In genomic region chr4:131381063-131381462, GRCm38 (mm10) we compare ENCODE assay signal across 19 mouse cellular contexts.
DNase-seq lines count a peak whose midpoint lies in the region; ATAC-seq and TF ChIP-seq lines count a peak whose summit lies in the region.
"Had no signal": no experiment of that assay in that cellular context is flagged by ENCODE, and none has a peak within 500 bp of the region (broad histone marks: within the 10 kb centered on the region; RNA-seq: fewer than 3 reads in every experiment).

No protein-coding gene starts in this region.

- DNase-seq in embryonic facial prominence, embryonic 10.5 days (ENCODE audit: low spot score) = no peak
- DNase-seq in heart, postnatal 0 days (ENCODE audit: low spot score) = no peak
- DNase-seq in heart, postnatal 36 days = no peak
- peak; percentile 9 for DNase-seq in right cerebral cortex, postnatal 25 days
- DNase-seq in right cerebral cortex, postnatal 36 days (ENCODE audit: low spot score in 2 of 2) = no peak
- DNase-seq in left cerebral cortex, adult 8-10 months (ENCODE audit: low spot score in 2 of 2) = no peak
- DNase-seq: cerebellum, adult 11 months; cerebellum, postnatal 36 days; gastrocnemius, postnatal 25 days; lung, adult 2 months; lung, postnatal 4 days; thymus, postnatal 14 days had no signal

- peaks cover 21% of the 10 kb centered on the region for H3K4me1 ChIP-seq in embryonic facial prominence, embryonic 12.5 days
- H3K4me1 ChIP-seq in embryonic facial prominence, embryonic 10.5 days = peaks cover 24% of the 10 kb centered on the region
- H3K4me1 ChIP-seq in heart, postnatal 0 days (ENCODE audit: control insufficient read depth, insufficient read depth) = peaks cover 12% of the 10 kb centered on the region
- H3K4me1 ChIP-seq in midbrain, embryonic 13.5 days (replicated peaks) = peaks cover 4% of the 10 kb centered on the region; the same call in 1 of the 2 replicates
- H3K4me1 ChIP-seq: midbrain, embryonic 12.5 days had no signal

- no peak for ATAC-seq in embryonic facial prominence, embryonic 12.5 days (ENCODE audit: insufficient number of reproducible peaks, insufficient read depth, low FRiP score, low TSS enrichment)
- peak; percentile 67 for ATAC-seq in heart, postnatal 0 days (ENCODE audit: insufficient read depth, low read depth)
- no peak for ATAC-seq in midbrain, embryonic 13.5 days
- ATAC-seq: activated CD4-positive, CD25-positive, alpha-beta regulatory T cell, adult 4 months had no signal

- intact Hi-C loops in heart, postnatal 36 days (cut with DNase I) = no loop called here

- H3K4me3 ChIP-seq in embryonic facial prominence, embryonic 12.5 days = no peak overlapping the region
- H3K4me3 ChIP-seq in embryonic facial prominence, embryonic 10.5 days = no peak overlapping the region
- no peak overlapping the region for H3K4me3 ChIP-seq in heart, postnatal 0 days (ENCODE audit: low read depth, low read length)
- H3K4me3 ChIP-seq in midbrain, embryonic 13.5 days (replicated peaks) = no peak overlapping the region
- H3K4me3 ChIP-seq: forebrain, embryonic 10.5 days; hindbrain, embryonic 12.5 days; midbrain, embryonic 12.5 days had no signal

- TF ChIP-seq CTCF in heart, postnatal 0 days (IDR thresholded peaks at IDR 0.05; ENCODE audit: low read depth) = no peak

- 41% methylated on average over 9 of the region's 9 CpGs for WGBS in embryonic facial prominence, embryonic 12.5 days
- 69% methylated on average over 9 of the region's 9 CpGs for WGBS in embryonic facial prominence, embryonic 10.5 days
- WGBS in heart, postnatal 0 days = 14% methylated on average over 9 of the region's 9 CpGs
- 77% methylated on average over 9 of the region's 9 CpGs for WGBS in midbrain, embryonic 13.5 days

- no peaks in the 10 kb centered on the region for H3K36me3 ChIP-seq in embryonic facial prominence, embryonic 12.5 days
- no peaks in the 10 kb centered on the region for H3K36me3 ChIP-seq in embryonic facial prominence, embryonic 10.5 days (replicated peaks)
- H3K36me3 ChIP-seq in heart, postnatal 0 days (replicated peaks; ENCODE audit: control insufficient read depth, insufficient read depth, low read length) = no peaks in the 10 kb centered on the region
- no peaks in the 10 kb centered on the region for H3K36me3 ChIP-seq in midbrain, embryonic 13.5 days
- H3K36me3 ChIP-seq: forebrain, embryonic 10.5 days; hindbrain, embryonic 12.5 days; midbrain, embryonic 12.5 days had no signal

- no peak for TF ChIP-seq EP300 in heart, postnatal 0 days (IDR thresholded peaks at IDR 0.05; ENCODE audit: low read depth)

- H3K9me3 ChIP-seq in embryonic facial prominence, embryonic 12.5 days = no peaks in the 10 kb centered on the region
- no peaks in the 10 kb centered on the region for H3K9me3 ChIP-seq in embryonic facial prominence, embryonic 10.5 days
- no peaks in the 10 kb centered on the region for H3K9me3 ChIP-seq in heart, postnatal 0 days (replicated peaks; ENCODE audit: control insufficient read depth, low read length)
- H3K9me3 ChIP-seq in midbrain, embryonic 13.5 days = no peaks in the 10 kb centered on the region
- H3K9me3 ChIP-seq: forebrain, embryonic 10.5 days; hindbrain, embryonic 12.5 days; midbrain, embryonic 12.5 days had no signal

- no peak overlapping the region for H3K9ac ChIP-seq in embryonic facial prominence, embryonic 12.5 days
- H3K9ac ChIP-seq in heart, postnatal 0 days (replicated peaks; ENCODE audit: low read depth, low read length) = no peak overlapping the region; the same call in 1 of the 2 replicates
- no peak overlapping the region for H3K9ac ChIP-seq in midbrain, embryonic 13.5 days (replicated peaks)
- H3K9ac ChIP-seq: hindbrain, embryonic 12.5 days; midbrain, embryonic 12.5 days had no signal

- H3K4me2 ChIP-seq in embryonic facial prominence, embryonic 12.5 days (replicated peaks) = no peak overlapping the region
- H3K4me2 ChIP-seq in heart, postnatal 0 days (ENCODE audit: low read depth, low read length) = no peak overlapping the region
- no peak overlapping the region for H3K4me2 ChIP-seq in midbrain, embryonic 13.5 days (replicated peaks)
- H3K4me2 ChIP-seq: hindbrain, embryonic 12.5 days; midbrain, embryonic 12.5 days had no signal

- H3K27ac ChIP-seq in embryonic facial prominence, embryonic 12.5 days = 0 out of 2 replicates have a peak overlapping the region, but pooled peaks have one; percentile 23
- H3K27ac ChIP-seq in embryonic facial prominence, embryonic 10.5 days (replicated peaks) = no peak overlapping the region
- H3K27ac ChIP-seq in heart, postnatal 0 days (ENCODE audit: low read depth) = peak overlapping the region; percentile 69
- H3K27ac ChIP-seq in midbrain, embryonic 13.5 days = no peak overlapping the region
- H3K27ac ChIP-seq: forebrain, embryonic 10.5 days; hindbrain, embryonic 12.5 days; midbrain, embryonic 12.5 days had no signal

- no peaks in the 10 kb centered on the region for H3K27me3 ChIP-seq in embryonic facial prominence, embryonic 12.5 days
- peaks cover 19% of the 10 kb centered on the region for H3K27me3 ChIP-seq in embryonic facial prominence, embryonic 10.5 days (replicated peaks; ENCODE audit: low read depth, poor library complexity, severe bottlenecking)
- H3K27me3 ChIP-seq in heart, postnatal 0 days (ENCODE audit: control insufficient read depth, insufficient read depth, low read length) = no peaks in the 10 kb centered on the region
- no peaks in the 10 kb centered on the region for H3K27me3 ChIP-seq in midbrain, embryonic 13.5 days
- H3K27me3 ChIP-seq: CH12.LX; hindbrain, embryonic 12.5 days had no signal

Comparison
In these comparisons a context has a peak if more than half of its experiments do, and no peak if none do; other contexts are left out.
1. H3K27ac ChIP-seq: peak in embryonic facial prominence, embryonic 12.5 days (single experiment) and heart, postnatal 0 days (single experiment); none in embryonic facial prominence, embryonic 10.5 days (single experiment) and midbrain, embryonic 13.5 days (single experiment).